ENCODE assay signal across 27 mouse cellular contexts in the genomic region with DNA sequence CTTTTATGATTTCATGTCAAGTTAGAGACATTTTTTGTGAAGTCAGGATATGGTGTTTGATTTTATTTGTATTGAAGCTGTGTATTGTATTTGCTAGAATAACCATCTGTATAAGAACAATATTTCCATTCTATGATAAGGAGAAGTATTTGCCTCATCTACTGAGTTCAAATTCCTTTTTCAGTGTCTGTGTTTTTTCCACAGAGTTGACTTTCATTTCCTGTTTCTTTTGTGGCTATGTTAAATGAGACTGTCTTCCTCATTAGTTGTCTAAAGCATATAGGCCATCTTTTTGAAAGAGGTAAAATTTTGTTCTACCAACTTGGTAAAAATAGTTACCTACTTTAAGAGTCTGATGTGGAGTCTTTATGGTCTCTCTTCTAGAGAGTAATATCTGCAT. TPM values are rescaled to one million over a fixed set of nuclear protein-coding genes. Genes with fewer than 3 reads are reported as not detected.
"Had no signal": no experiment of that assay in that cellular context is flagged by ENCODE, and none has a peak within 500 bp of the region (broad histone marks: within the 10 kb centered on the region; RNA-seq: fewer than 3 reads in every experiment).

No protein-coding gene starts in this region.

- H3K9me3 ChIP-seq: liver, embryonic 15.5 days; midbrain, embryonic 10.5 days; midbrain, embryonic 12.5 days; neural tube, embryonic 13.5 days; neural tube, embryonic 15.5 days had no signal

- H3K4me1 ChIP-seq: liver, embryonic 15.5 days; midbrain, embryonic 10.5 days; midbrain, embryonic 12.5 days; neural tube, embryonic 13.5 days; neural tube, embryonic 15.5 days had no signal

- H3K4me2 ChIP-seq: liver, embryonic 15.5 days; lung, embryonic 14.5 days; midbrain, embryonic 12.5 days; neural tube, embryonic 13.5 days; neural tube, embryonic 15.5 days had no signal

- H3K4me3 ChIP-seq: liver, embryonic 15.5 days; midbrain, embryonic 10.5 days; midbrain, embryonic 12.5 days; myocyte; neural tube, embryonic 13.5 days; neural tube, embryonic 15.5 days had no signal

- ATAC-seq: midbrain, embryonic 16.5 days had no signal

- H3K9ac ChIP-seq: liver, embryonic 15.5 days; lung, embryonic 14.5 days; midbrain, embryonic 12.5 days; neural tube, embryonic 13.5 days; neural tube, embryonic 15.5 days had no signal

- H3K27ac ChIP-seq: liver, embryonic 15.5 days; midbrain, embryonic 10.5 days; midbrain, embryonic 12.5 days; neural tube, embryonic 13.5 days; neural tube, embryonic 15.5 days had no signal

- H3K27me3 ChIP-seq: liver, embryonic 15.5 days; midbrain, embryonic 12.5 days; neural tube, embryonic 13.5 days; neural tube, embryonic 15.5 days had no signal

- H3K36me3 ChIP-seq: liver, embryonic 15.5 days; midbrain, embryonic 10.5 days; midbrain, embryonic 12.5 days; neural tube, embryonic 13.5 days; neural tube, embryonic 15.5 days had no signal

- DNase-seq: lung, adult 18-20 months; lung, embryonic 14.5 days; lung, postnatal 10 days; lung, postnatal 4 days; midbrain, embryonic 14.5 days; retina, postnatal 1 day; right cerebral cortex, adult 18-20 months; right cerebral cortex, postnatal 25 days; right cerebral cortex, postnatal 4 days; spleen, adult 18-20 months; thymus, adult 18-20 months; thymus, postnatal 14 days; thymus, postnatal 36 days had no signal

RNA-seq across cellular contexts. Expression of gene Esp1, which starts 10.6 kb away (rescaled TPM):
- total RNA-seq: megakaryocyte-erythroid progenitor cell, adult 5-6 weeks had no signal
- polyA plus RNA-seq: liver, embryonic 15.5 days; lung, embryonic 14.5 days; lung, embryonic 16.5 days; midbrain, embryonic 10.5 days; midbrain, embryonic 12.5 days; midbrain, embryonic 14.5 days; midbrain, embryonic 16.5 days; myocyte; neural tube, embryonic 11.5 days; neural tube, embryonic 13.5 days; neural tube, embryonic 15.5 days; small intestine, adult 2 months; stomach, embryonic 14.5 days; stomach, embryonic 16.5 days; thymus, postnatal 0 days had no signal
